Mouse (Mus musculus) bone marrow, adult 2 months (tissue): ENCODE results near the gene Copb1. TPM values are rescaled to one million over a fixed set of nuclear protein-coding genes. Genes with fewer than 3 reads are reported as not detected.
"Not testable (repeated sequence)": the region's sequence is repeated elsewhere in the genome, so short reads cannot be mapped to it uniquely, and the experiment has no call there.

Experiments
- H3K27ac ChIP-seq: fragments of 200-500 bp; 2 replicates; pipeline ENCODE4 v1.5.1; 2012; ENCODE audit warnings: low read depth, mild to moderate bottlenecking, control low read depth, inconsistent platforms, low read length; ENCODE audit not compliant: control insufficient read depth, poor library complexity, insufficient read depth
- H3K4me1 ChIP-seq: fragments of 200-500 bp; 2 replicates; pipeline ENCODE4 v1.6.1; 2011; ENCODE audit warnings: low read length; ENCODE audit not compliant: control insufficient read depth, insufficient read depth
- H3K4me3 ChIP-seq: fragments of 200-500 bp; replicated peaks from 2 replicates; pipeline ENCODE3; 2011; ENCODE audit warnings: mild to moderate bottlenecking, low read depth, low read length, control low read depth; ENCODE audit not compliant: control insufficient read depth
- CTCF ChIP-seq: fragments of 200-500 bp; IDR thresholded peaks from 2 replicates; pipeline ENCODE4 v1.5.1; 2011; ENCODE audit warnings: low read length, control low read depth; ENCODE audit not compliant: control insufficient read depth, insufficient read depth
- POLR2A ChIP-seq: fragments of 200-500 bp; IDR thresholded peaks from 2 replicates; pipeline ENCODE4 v1.6.1; 2011; ENCODE audit warnings: low read depth, mild to moderate bottlenecking, control low read depth, low read length, borderline replicate concordance; ENCODE audit not compliant: control insufficient read depth
- WGBS: fragments of 180-500 bp; shearing (Covaris S2); methylation state at CpG from one replicate; pipeline ENCODE4 v1.1.7; 2018; 5-methylcytosine and 5-hydroxymethylcytosine counted together
- polyA plus RNA-seq: library from polyadenylated mRNA; stranded (reverse); fragments of >200 nt; gene quantifications from 2 replicates; pipeline ENCODE4 v1.2.4, GENCODE M21; 2011; ENCODE audit warnings: low replicate concordance; ENCODE audit not compliant: missing spikeins, insufficient read depth, insufficient read length

Copb1 gene
- polyA plus RNA-seq, 1 experiment, result 17.3 TPM

GRCm38 (mm10) chr7:114210618-114211017 is 43.9 kb downstream of the Copb1 start:
- TF ChIP-seq POLR2A (no peak), CTCF (no peak)
- Histone ChIP-seq H3K4me3 (no peak overlapping the region), H3K4me1 (no peaks in the 10 kb centered on the region), H3K27ac (no peak overlapping the region)
- 84% methylated on average over 3 of the region's 3 CpGs for WGBS

- H3K4me3 ChIP-seq, result no peak overlapping the region
- H3K4me1 ChIP-seq, result no peaks in the 10 kb centered on the region
- TF ChIP-seq CTCF (no peak), POLR2A (no peak)
- H3K27ac ChIP-seq, result no peak overlapping the region
- 72% methylated on average over 1 of the region's 1 CpGs for WGBS
Measured at GRCm38 (mm10) chr7:114209841-114210240, 44.7 kb downstream of the Copb1 start.

GRCm38 (mm10) chr7:114203491-114204359 is 50.8 kb downstream of the Copb1 start:
- Histone ChIP-seq H3K4me1 (no peaks in the 10 kb centered on the region), H3K27ac (no peak overlapping the region), H3K4me3 (no peak overlapping the region)
- TF ChIP-seq POLR2A (no peak), CTCF (no peak)
- 53% methylated on average over 9 of the region's 9 CpGs for WGBS

GRCm38 (mm10) chr7:114202972-114203404 is 51.5 kb downstream of the Copb1 start:
- Histone ChIP-seq H3K4me1 (no peaks in the 10 kb centered on the region), H3K4me3 (no peak overlapping the region), H3K27ac (no peak overlapping the region)
- TF ChIP-seq POLR2A (no peak), CTCF (no peak)
- WGBS, result 78% methylated on average over 5 of the region's 5 CpGs

- Histone ChIP-seq H3K4me3 (no peak overlapping the region), H3K4me1 (no peaks in the 10 kb centered on the region), H3K27ac (no peak overlapping the region)
- TF ChIP-seq POLR2A (no peak), CTCF (no peak)
- 71% methylated on average over 2 of the region's 2 CpGs for WGBS
Measured at GRCm38 (mm10) chr7:114200651-114201050, 53.9 kb downstream of the Copb1 start.

- Histone ChIP-seq H3K4me1 (no peaks in the 10 kb centered on the region; the same call in 1 of the 2 replicates), H3K27ac (no peak overlapping the region), H3K4me3 (no peak overlapping the region)
- 80% methylated on average over 3 of the region's 3 CpGs for WGBS
- no peak for TF ChIP-seq CTCF
- TF ChIP-seq POLR2A, result no peak
Measured at GRCm38 (mm10) chr7:114199428-114200110, 54.9 kb downstream of the Copb1 start.

GRCm38 (mm10) chr7:114198252-114198651 is 56.3 kb downstream of the Copb1 start:
- Histone ChIP-seq H3K27ac (no peak overlapping the region), H3K4me3 (no peak overlapping the region), H3K4me1 (peaks cover 2% of the 10 kb centered on the region; the same call in 1 of the 2 replicates)
- WGBS, result 77% methylated on average over 1 of the region's 1 CpGs
- no peak for TF ChIP-seq CTCF
- TF ChIP-seq POLR2A, result no peak

- WGBS, result 74% methylated on average over 2 of the region's 2 CpGs
- not testable (repeated sequence) for H3K4me3 ChIP-seq, H3K4me1 ChIP-seq, H3K27ac ChIP-seq
Measured at GRCm38 (mm10) chr7:114196588-114196987, 57.9 kb downstream of the Copb1 start.

- not testable (repeated sequence) for H3K4me1 ChIP-seq, H3K27ac ChIP-seq, H3K4me3 ChIP-seq
- 11% methylated on average over 2 of the region's 2 CpGs for WGBS
Measured at GRCm38 (mm10) chr7:114194788-114195187, 59.7 kb downstream of the Copb1 start.
